Mouse (Mus musculus) cerebellum, postnatal 25 days (tissue): ENCODE data around the gene Acaca.

Source experiments
- DNase-seq, 2 experiments: peaks; one replicate each; pipeline ENCODE4 v3.0.0; 2021; ENCODE audit warnings: mixed read lengths in 2 of 2

Gene Acaca

GRCm38 (mm10) chr11:84128943-84129798, at the start of gene Acaca, which contains the start of gene Tada2a:
Gene Acaca (plus strand): TSS chr11:84129672.
Gene Tada2a (minus strand): TSS chr11:84129600.
- peak; percentile 90 to 93 for DNase-seq

- no peak for DNase-seq
These were observed 49.6 kb upstream of the Acaca start for GRCm38 (mm10) chr11:84079887-84080286.

- DNase-seq, result no peak
These were observed 49.1 kb upstream of the Acaca start for GRCm38 (mm10) chr11:84080327-84080726.

GRCm38 (mm10) chr11:84081901-84082300, 47.6 kb upstream of the Acaca start:
- DNase-seq, result no peak

DNA sequence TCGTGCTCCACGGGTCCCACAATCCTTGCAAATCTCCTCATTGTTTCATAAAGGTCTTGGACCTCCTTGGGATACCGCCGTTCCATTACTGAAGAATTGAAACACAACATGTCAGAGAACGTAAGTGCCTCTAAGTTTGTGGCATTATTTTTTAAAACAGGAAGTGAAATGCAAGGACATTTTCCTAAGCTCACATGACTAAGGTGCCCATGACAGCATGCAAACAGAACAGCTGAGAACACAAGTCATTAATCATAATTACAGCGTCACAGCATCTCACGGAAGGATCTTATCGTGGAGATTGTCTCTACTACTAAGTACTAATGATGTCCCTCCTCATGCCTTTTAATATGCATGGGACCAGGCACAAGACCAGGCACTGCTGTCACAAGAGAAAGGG, 38.9 kb upstream of the Acaca start:
- no peak for DNase-seq

- DNase-seq, result no peak
These were observed 34.4 kb upstream of the Acaca start for GRCm38 (mm10) chr11:84095084-84095483.

- no peak for DNase-seq
These were observed 32.0 kb upstream of the Acaca start for GRCm38 (mm10) chr11:84097251-84097998.

DNA sequence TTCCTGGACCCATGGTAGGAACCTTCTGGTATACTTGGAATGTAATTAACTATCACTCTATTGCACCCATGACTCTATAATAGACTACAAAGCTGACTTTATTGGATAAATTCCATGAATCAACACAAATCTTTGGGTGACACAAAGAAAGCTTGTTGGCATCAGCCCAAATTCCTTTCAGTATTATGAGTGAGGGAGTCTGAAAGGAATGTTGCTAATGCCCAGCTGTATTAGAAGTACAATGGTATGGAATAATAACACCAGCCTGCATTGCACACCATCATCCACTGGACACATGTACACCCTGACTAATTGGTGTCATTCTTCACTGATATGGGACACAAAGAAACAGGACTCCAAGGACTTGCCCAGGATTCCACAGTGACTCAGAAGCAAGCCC, 28.3 kb upstream of the Acaca start:
- no peak for DNase-seq

- DNase-seq, result no peak
These were observed 25.4 kb upstream of the Acaca start for GRCm38 (mm10) chr11:84104036-84104435.

- DNase-seq, result no peak
These were observed 22.3 kb upstream of the Acaca start for GRCm38 (mm10) chr11:84107137-84107536.

DNA sequence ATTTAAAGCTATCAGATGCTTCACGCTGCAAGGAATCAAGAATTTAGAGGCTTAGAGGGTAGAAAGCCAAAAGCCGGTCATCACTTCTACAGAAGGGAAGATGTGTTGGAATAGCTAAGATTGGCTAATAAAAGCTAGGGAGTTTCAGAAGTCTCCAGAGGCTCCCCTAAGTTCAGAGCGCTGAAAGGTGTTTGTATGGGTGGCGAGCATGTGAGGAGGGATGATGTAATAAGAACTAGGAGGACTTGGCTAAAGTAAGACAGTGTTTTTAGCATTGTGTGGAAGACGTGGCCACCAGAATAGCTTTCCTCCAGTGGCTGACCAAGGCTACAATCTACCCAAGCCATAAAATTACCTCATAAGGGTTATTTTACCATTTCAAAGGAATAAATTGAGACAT, 15.8 kb upstream of the Acaca start:
- no peak for DNase-seq

DNA sequence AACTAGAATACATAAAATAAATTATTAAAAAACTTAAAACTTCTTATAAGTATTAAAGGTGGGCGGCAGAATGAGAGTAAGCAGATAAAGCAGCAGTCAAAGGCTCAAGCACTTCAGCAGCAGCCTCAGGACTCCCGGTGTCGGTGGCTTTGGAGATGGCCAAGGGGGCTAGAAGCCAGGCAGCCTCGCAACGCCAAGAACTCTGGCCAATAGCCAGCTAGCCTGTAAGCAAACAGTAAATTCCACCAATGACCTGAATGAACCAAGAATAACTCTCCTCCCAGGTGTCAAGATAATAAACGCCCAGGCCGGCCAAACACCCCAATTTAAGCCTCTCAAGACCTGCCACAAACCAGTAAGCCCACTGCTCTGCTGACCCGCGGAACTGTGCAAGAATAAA, 13.8 kb upstream of the Acaca start:
- DNase-seq, result peak; percentile 30 to 49

DNA sequence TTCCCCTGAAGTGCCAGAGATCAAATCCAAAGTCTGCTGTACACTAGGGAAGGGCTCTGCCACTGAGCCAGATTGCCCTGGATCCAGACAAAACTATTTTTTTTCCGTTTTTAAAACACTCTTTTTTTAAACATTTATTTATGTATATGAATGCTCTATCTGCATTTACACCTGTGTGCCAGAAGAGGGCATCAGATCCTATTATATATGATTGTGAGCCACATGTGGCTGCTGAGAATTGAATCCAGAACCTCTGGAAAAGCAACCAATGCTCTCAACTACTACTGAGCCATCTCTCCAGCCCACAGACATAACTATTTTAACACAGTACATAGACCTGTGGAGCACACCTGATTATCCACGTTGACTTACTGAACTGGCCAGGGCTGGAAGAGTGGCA, 13.3 kb upstream of the Acaca start:
- DNase-seq, result no peak

- DNase-seq, result no peak
These were observed 12.0 kb upstream of the Acaca start for GRCm38 (mm10) chr11:84117431-84117830.

- DNase-seq, result no peak
These were observed 8.2 kb upstream of the Acaca start for GRCm38 (mm10) chr11:84121051-84121956.

DNA sequence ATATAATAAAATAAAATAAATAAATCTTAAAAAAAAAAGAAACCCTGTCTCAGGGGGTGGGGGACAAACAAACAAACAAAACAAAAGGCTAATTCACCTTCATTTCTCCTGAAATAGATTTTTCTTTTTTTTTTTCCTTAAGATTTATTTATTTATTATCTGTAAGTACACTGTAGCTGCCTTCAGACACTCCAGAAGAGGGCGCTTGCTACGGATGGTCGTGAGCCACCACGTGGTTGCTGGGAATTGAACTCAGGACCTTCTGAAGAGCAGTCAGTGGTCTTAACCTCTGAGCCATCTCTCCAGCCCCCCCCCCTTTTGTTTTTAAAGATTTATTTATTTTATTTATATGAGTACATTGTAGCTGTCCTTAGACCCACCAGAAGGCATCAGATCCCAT, 1.5 kb upstream of the Acaca start:
- peak in 1 of 2 experiments; percentile 17 for DNase-seq

GRCm38 (mm10) chr11:84129799-84130185, 320 bp downstream of the Acaca start:
- no peak for DNase-seq

GRCm38 (mm10) chr11:84134331-84134860, 4.9 kb downstream of the Acaca start:
- no peak for DNase-seq

DNA sequence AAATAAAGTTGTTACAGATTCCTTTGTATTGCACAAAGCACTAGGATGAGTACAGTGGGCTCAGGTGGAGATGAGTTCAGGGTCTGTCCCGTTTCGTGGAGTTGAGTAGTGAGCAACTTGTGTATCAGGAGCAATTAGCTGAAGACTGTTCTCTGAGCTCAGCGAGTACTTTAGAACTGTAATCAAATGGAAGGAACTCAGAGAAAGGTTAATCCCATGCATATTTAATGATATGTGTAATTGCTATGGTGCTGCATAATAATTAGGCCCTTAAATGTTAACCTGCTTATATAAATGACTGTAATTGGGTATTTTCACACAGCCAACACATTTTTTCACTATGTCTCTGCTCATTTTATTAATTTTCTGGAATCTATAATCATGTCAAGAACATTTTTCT, 7.0 kb downstream of the Acaca start:
- no peak for DNase-seq

DNA sequence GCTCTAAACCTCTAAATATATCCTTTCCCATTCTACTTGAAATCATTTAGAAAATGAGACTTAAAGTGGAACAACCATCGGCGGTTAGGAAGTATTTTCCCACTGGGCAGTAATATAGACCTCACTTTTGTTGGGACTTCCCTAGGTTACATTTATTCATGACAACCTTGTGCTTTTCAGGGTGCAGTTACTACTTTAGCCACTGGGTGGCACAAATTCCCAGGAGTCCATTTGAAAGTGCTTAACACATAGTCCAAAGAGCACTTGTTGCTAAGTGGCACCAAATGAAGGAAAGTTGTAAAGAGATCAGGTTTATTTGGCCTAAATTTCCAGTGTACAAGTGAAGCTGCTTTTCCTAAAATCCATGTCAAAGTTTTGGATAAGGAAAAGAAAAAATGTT, 12.3 kb downstream of the Acaca start:
- DNase-seq, result peak; percentile 24 to 61

DNA sequence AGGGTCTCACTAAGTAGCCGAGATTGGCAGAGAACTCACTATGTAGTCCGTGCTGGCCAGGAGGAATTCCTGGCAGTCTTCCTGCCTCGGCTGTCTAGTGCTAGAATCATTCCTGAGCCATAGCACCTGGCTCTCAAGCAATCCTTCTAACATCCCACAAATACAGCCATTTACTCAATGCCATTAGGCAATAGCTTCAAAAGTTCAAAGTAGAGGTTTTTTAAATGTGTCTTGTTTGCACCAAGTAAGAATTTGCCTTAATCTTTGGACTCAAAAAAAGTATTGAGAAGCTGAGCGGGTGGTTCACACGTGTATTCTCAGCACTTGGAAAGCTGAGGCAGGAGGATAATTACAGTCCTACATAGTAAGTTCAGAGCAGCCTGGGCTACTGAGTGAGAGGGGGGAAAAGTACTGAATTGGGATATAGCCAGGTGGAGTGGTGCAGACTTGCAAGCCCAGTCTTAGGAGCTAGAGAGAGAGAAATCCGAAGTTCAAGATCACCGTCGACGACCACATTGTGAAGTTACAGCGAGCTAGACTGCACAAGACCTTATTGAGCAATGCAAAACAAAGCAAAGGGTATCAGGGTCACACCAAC, 15.8 kb downstream of the Acaca start:
- DNase-seq, result no peak

GRCm38 (mm10) chr11:84146081-84146480, 16.6 kb downstream of the Acaca start:
- DNase-seq, result no peak
